Mouse (Mus musculus) forebrain, embryonic 13.5 days (tissue): ENCODE data around the gene Gon4l. TPM values are rescaled to one million over a fixed set of nuclear protein-coding genes. Genes with fewer than 3 reads are reported as not detected.
A peak's percentile ranks its signal among the peaks of the same experiment; 100 is the strongest.
"Not testable (repeated sequence)": the region's sequence is repeated elsewhere in the genome, so short reads cannot be mapped to it uniquely, and the experiment has no call there.

Source experiments
- ATAC-seq: fragments of 200-750 bp; cut with Nextera tagmentation; 2 replicates; pipeline ENCODE4 v1.8.0; 2017
- H3K27ac ChIP-seq: fragments of 300-500 bp; sonication (generic); 2 replicates; pipeline ENCODE4 v1.5.1; 2015; ENCODE audit warnings: inconsistent platforms, mild to moderate bottlenecking, moderate library complexity
- H3K27me3 ChIP-seq: fragments of 300-500 bp; sonication (generic); 2 replicates; pipeline ENCODE4 v1.6.1; 2015; ENCODE audit warnings: mild to moderate bottlenecking, inconsistent platforms
- H3K36me3 ChIP-seq: fragments of 300-500 bp; sonication (generic); 2 replicates; pipeline ENCODE4 v1.6.1; 2015; ENCODE audit warnings: mild to moderate bottlenecking, inconsistent platforms; ENCODE audit not compliant: poor library complexity, severe bottlenecking
- H3K4me1 ChIP-seq: fragments of 300-500 bp; sonication (generic); 2 replicates; pipeline ENCODE4 v1.6.1; 2015; ENCODE audit warnings: inconsistent platforms
- H3K4me2 ChIP-seq: fragments of 300-500 bp; sonication (generic); 2 replicates; pipeline ENCODE4 v1.6.1; 2015; ENCODE audit warnings: inconsistent platforms, mild to moderate bottlenecking, moderate library complexity
- H3K4me3 ChIP-seq: fragments of 300-500 bp; sonication (generic); 2 replicates; pipeline ENCODE4 v1.5.1; 2015; ENCODE audit warnings: mild to moderate bottlenecking, inconsistent platforms
- H3K9ac ChIP-seq: fragments of 300-500 bp; sonication (generic); 2 replicates; pipeline ENCODE4 v1.6.1; 2015; ENCODE audit warnings: mild to moderate bottlenecking, inconsistent platforms
- H3K9me3 ChIP-seq: fragments of 300-500 bp; sonication (generic); replicated peaks from 2 replicates; pipeline ENCODE4 v1.6.1; 2016; ENCODE audit warnings: inconsistent platforms
- WGBS: fragments of 180-500 bp; shearing (Covaris S2); methylation state at CpG from one replicate; pipeline ENCODE4 v1.1.7; 2015; 5-methylcytosine and 5-hydroxymethylcytosine counted together
- polyA plus RNA-seq: library from polyadenylated mRNA; unstranded; fragments of >200 nt; fragmentation: Nextera tagmentation; extraction: Ambion mirVana; gene quantifications from 2 replicates; pipeline ENCODE4 v1.2.1, GENCODE M21; 2015

The Gon4l gene
- 12.7 and 14.6 TPM in 2 replicates for polyA plus RNA-seq

GRCm38 (mm10) chr3:88834951-88835491 is at the start of gene Gon4l:
Gene Gon4l, plus strand, starts transcription at chr3:88835231.
- Histone ChIP-seq H3K4me3 (peak within 1 kb of the TSS; percentile 40), H3K27ac (peak within 1 kb of the TSS; percentile 82), H3K36me3 (peaks cover 13% of the 10 kb centered on the region), H3K9ac (peak within 1 kb of the TSS; percentile 60), H3K4me2 (peak within 1 kb of the TSS; percentile 54)
- H3K4me1 ChIP-seq, H3K9me3 ChIP-seq, H3K27me3 ChIP-seq: not testable (repeated sequence)
- WGBS = 2% methylated on average over 31 of the region's 39 CpGs
- peak; percentile 51 for ATAC-seq

GRCm38 (mm10) chr3:88786323-88786722 is 48.7 kb upstream of the Gon4l start:
- ATAC-seq, H3K9ac ChIP-seq: not testable (repeated sequence)
- WGBS = 97% methylated on average over 1 of the region's 4 CpGs

GRCm38 (mm10) chr3:88786805-88787204 is 48.2 kb upstream of the Gon4l start:
- not testable (repeated sequence) for H3K27me3 ChIP-seq, H3K27ac ChIP-seq, H3K4me1 ChIP-seq, ATAC-seq, H3K4me3 ChIP-seq, H3K4me2 ChIP-seq, H3K9ac ChIP-seq, H3K9me3 ChIP-seq
- H3K36me3 ChIP-seq = peaks cover 14% of the 10 kb centered on the region
- WGBS = no CpG with 5 or more reads among the region's 8 CpGs

More at GRCm38 (mm10) chr3:88786323-88786722, 48.7 kb upstream of the Gon4l start:
- H3K9me3 ChIP-seq, H3K4me1 ChIP-seq, H3K4me2 ChIP-seq, H3K27ac ChIP-seq, H3K4me3 ChIP-seq, H3K27me3 ChIP-seq: not testable (repeated sequence)
- H3K36me3 ChIP-seq = peaks cover 14% of the 10 kb centered on the region

- H3K27ac ChIP-seq, H3K9me3 ChIP-seq, ATAC-seq, H3K4me3 ChIP-seq, H3K9ac ChIP-seq, H3K4me1 ChIP-seq, H3K4me2 ChIP-seq, H3K27me3 ChIP-seq: not testable (repeated sequence)
- no CpG with 5 or more reads among the region's 4 CpGs for WGBS
- H3K36me3 ChIP-seq = peaks cover 14% of the 10 kb centered on the region
Measured at GRCm38 (mm10) chr3:88788033-88788432, 47.0 kb upstream of the Gon4l start.

- H3K4me2 ChIP-seq, H3K27me3 ChIP-seq, H3K36me3 ChIP-seq, ATAC-seq, H3K4me3 ChIP-seq, H3K4me1 ChIP-seq, H3K9me3 ChIP-seq, H3K27ac ChIP-seq, H3K9ac ChIP-seq: not testable (repeated sequence)
- 85% methylated on average over 6 of the region's 6 CpGs for WGBS
Measured at GRCm38 (mm10) chr3:88797507-88797906, 37.5 kb upstream of the Gon4l start.

- H3K9ac ChIP-seq = no peak overlapping the region
- H3K4me3 ChIP-seq = no peak overlapping the region
- H3K4me2 ChIP-seq = no peak overlapping the region
- no peaks in the 10 kb centered on the region for H3K4me1 ChIP-seq
- ATAC-seq = no peak
- no peak overlapping the region for H3K27ac ChIP-seq
- H3K9me3 ChIP-seq = no peaks in the 10 kb centered on the region
- peaks cover 29% of the 10 kb centered on the region for H3K36me3 ChIP-seq
- 92% methylated on average over 5 of the region's 5 CpGs for WGBS
- no peaks in the 10 kb centered on the region for H3K27me3 ChIP-seq
Measured at GRCm38 (mm10) chr3:88803910-88804540, 31.0 kb upstream of the Gon4l start.

- H3K4me1 ChIP-seq = 0 out of 2 replicates have a peak, but pooled peaks cover 4% of the 10 kb centered on the region
- no peaks in the 10 kb centered on the region for H3K27me3 ChIP-seq
- WGBS = 100% methylated on average over 1 of the region's 1 CpGs
- H3K4me3 ChIP-seq = no peak overlapping the region
- no peak overlapping the region for H3K27ac ChIP-seq
- ATAC-seq = no peak
- peaks cover 35% of the 10 kb centered on the region for H3K36me3 ChIP-seq
- H3K9ac ChIP-seq = no peak overlapping the region
- no peaks in the 10 kb centered on the region for H3K9me3 ChIP-seq
- no peak overlapping the region for H3K4me2 ChIP-seq
Measured at GRCm38 (mm10) chr3:88825710-88826109, 9.3 kb upstream of the Gon4l start.

GRCm38 (mm10) chr3:88827231-88827630 is 7.8 kb upstream of the Gon4l start:
- Histone ChIP-seq H3K27ac (no peak overlapping the region), H3K4me1 (0 out of 2 replicates have a peak, but pooled peaks cover 4% of the 10 kb centered on the region), H3K4me3 (no peak overlapping the region), H3K4me2 (no peak overlapping the region), H3K27me3 (no peaks in the 10 kb centered on the region), H3K9ac (no peak overlapping the region), H3K36me3 (peaks cover 31% of the 10 kb centered on the region), H3K9me3 (no peaks in the 10 kb centered on the region)
- ATAC-seq = no peak
- 94% methylated on average over 9 of the region's 9 CpGs for WGBS

- peak; percentile 86 for ATAC-seq
- peak overlapping the region; percentile 47 for H3K4me3 ChIP-seq
- not testable (repeated sequence) for H3K27me3 ChIP-seq, H3K4me1 ChIP-seq, H3K9me3 ChIP-seq
- H3K9ac ChIP-seq = peak overlapping the region; percentile 70
- 0% methylated on average over 18 of the region's 28 CpGs for WGBS
- peak overlapping the region; percentile 60 for H3K4me2 ChIP-seq
- H3K27ac ChIP-seq = peak overlapping the region; percentile 96
- peaks cover 11% of the 10 kb centered on the region for H3K36me3 ChIP-seq
Measured at GRCm38 (mm10) chr3:88831177-88832121, 3.6 kb upstream of the Gon4l start.

GRCm38 (mm10) chr3:88832388-88832787 is 2.6 kb upstream of the Gon4l start:
- H3K9me3 ChIP-seq, H3K4me1 ChIP-seq, H3K9ac ChIP-seq, H3K27me3 ChIP-seq, H3K36me3 ChIP-seq: not testable (repeated sequence)
- Histone ChIP-seq H3K4me3 (peak overlapping the region; percentile 31), H3K4me2 (peak overlapping the region; percentile 60), H3K27ac (peak overlapping the region; percentile 65; the same call in 1 of the 2 replicates)
- ATAC-seq = peak; percentile 76
- under 1% methylated on average over 14 of the region's 14 CpGs for WGBS

GRCm38 (mm10) chr3:88849172-88849571 is 14.1 kb downstream of the Gon4l start:
- H3K9ac ChIP-seq = no peak overlapping the region
- H3K36me3 ChIP-seq = peaks cover 40% of the 10 kb centered on the region
- no peak overlapping the region for H3K27ac ChIP-seq
- no peaks in the 10 kb centered on the region for H3K27me3 ChIP-seq
- H3K4me3 ChIP-seq = no peak overlapping the region
- 94% methylated on average over 4 of the region's 4 CpGs for WGBS
- H3K4me1 ChIP-seq = no peaks in the 10 kb centered on the region
- no peaks in the 10 kb centered on the region for H3K9me3 ChIP-seq
- ATAC-seq = no peak
- H3K4me2 ChIP-seq = no peak overlapping the region

- Histone ChIP-seq H3K4me1 (no peaks in the 10 kb centered on the region), H3K27me3 (no peaks in the 10 kb centered on the region), H3K4me2 (no peak overlapping the region), H3K27ac (no peak overlapping the region), H3K36me3 (peaks cover 71% of the 10 kb centered on the region), H3K9me3 (no peaks in the 10 kb centered on the region), H3K4me3 (no peak overlapping the region), H3K9ac (no peak overlapping the region)
- WGBS = 92% methylated on average over 6 of the region's 6 CpGs
- ATAC-seq = no peak
Measured at GRCm38 (mm10) chr3:88855837-88856236, 20.8 kb downstream of the Gon4l start.
